Mouse (Mus musculus): ENCODE data around the gene Selenoh. TPM values are rescaled to one million over a fixed set of nuclear protein-coding genes. Genes with fewer than 3 reads are reported as not detected.

Selenoh gene
- polyA plus RNA-seq (2015; fragmentation: Nextera tagmentation; extraction: Ambion mirVana) = 166 and 196 TPM in 2 replicates

GRCm38 (mm10) chr2:84670569-84670933, at the start of gene Selenoh:
TSS of gene Selenoh (minus strand) at chr2:84670770.
- peak within 1 kb of the TSS; percentile 93 for H3K9ac ChIP-seq
- no peaks in the 10 kb centered on the region for H3K27me3 ChIP-seq
- H3K27ac ChIP-seq (replicated peaks) = peak within 1 kb of the TSS; percentile 94
- peak within 1 kb of the TSS; percentile 92 for H3K4me3 ChIP-seq
- WGBS = under 1% methylated on average over 20 of the region's 20 CpGs
- H3K4me2 ChIP-seq = peak within 1 kb of the TSS; percentile 83
- H3K4me1 ChIP-seq (replicated peaks) = peaks cover 17% of the 10 kb centered on the region
- no peaks in the 10 kb centered on the region for H3K9me3 ChIP-seq
- peak; percentile 98 for ATAC-seq (ENCODE audit: low read depth)
- H3K36me3 ChIP-seq = peaks cover 36% of the 10 kb centered on the region

GRCm38 (mm10) chr2:84717357-84717756, 46.8 kb upstream of the Selenoh start:
- Histone ChIP-seq H3K27ac (replicated peaks) (no peak overlapping the region), H3K9me3 (no peaks in the 10 kb centered on the region), H3K4me3 (no peak overlapping the region), H3K27me3 (no peaks in the 10 kb centered on the region), H3K4me1 (replicated peaks) (peaks cover 28% of the 10 kb centered on the region), H3K9ac (no peak overlapping the region), H3K36me3 (peaks cover 8% of the 10 kb centered on the region; the same call in 1 of the 2 replicates), H3K4me2 (no peak overlapping the region)
- ATAC-seq (ENCODE audit: low read depth) = no peak
- 96% methylated on average over 4 of the region's 4 CpGs for WGBS

- Histone ChIP-seq H3K9me3 (no peaks in the 10 kb centered on the region), H3K4me2 (peak overlapping the region; percentile 63), H3K27ac (replicated peaks) (peak overlapping the region; percentile 96), H3K4me1 (replicated peaks) (peaks cover 32% of the 10 kb centered on the region), H3K27me3 (no peaks in the 10 kb centered on the region), H3K9ac (peak overlapping the region; percentile 80), H3K4me3 (peak overlapping the region; percentile 93), H3K36me3 (0 out of 2 replicates have a peak, but pooled peaks cover 8% of the 10 kb centered on the region)
- no peak for ATAC-seq (ENCODE audit: low read depth)
- 38% methylated on average over 9 of the region's 9 CpGs for WGBS
Observed at GRCm38 (mm10) chr2:84716423-84717355, 46.1 kb upstream of the Selenoh start.

- peak overlapping the region; percentile 93 for H3K4me3 ChIP-seq
- peak overlapping the region; percentile 63 for H3K4me2 ChIP-seq
- WGBS = under 1% methylated on average over 33 of the region's 33 CpGs
- no peaks in the 10 kb centered on the region for H3K27me3 ChIP-seq
- H3K4me1 ChIP-seq (replicated peaks) = peaks cover 32% of the 10 kb centered on the region
- H3K9me3 ChIP-seq = no peaks in the 10 kb centered on the region
- peak; percentile 97 for ATAC-seq (ENCODE audit: low read depth)
- H3K27ac ChIP-seq (replicated peaks) = peak overlapping the region; percentile 96
- peak overlapping the region; percentile 80 for H3K9ac ChIP-seq
- peaks cover 3% of the 10 kb centered on the region for H3K36me3 ChIP-seq
Observed at GRCm38 (mm10) chr2:84715562-84716361, 45.2 kb upstream of the Selenoh start.

- peak; percentile 98 for ATAC-seq (ENCODE audit: low read depth)
- H3K27me3 ChIP-seq = no peaks in the 10 kb centered on the region
- peak within 1 kb of the TSS; percentile 98 for H3K9ac ChIP-seq
- H3K4me1 ChIP-seq (replicated peaks) = peaks cover 39% of the 10 kb centered on the region
- no peaks in the 10 kb centered on the region for H3K9me3 ChIP-seq
- H3K4me3 ChIP-seq = peak within 1 kb of the TSS; percentile 93
- H3K27ac ChIP-seq (replicated peaks) = peak within 1 kb of the TSS; percentile 96
- WGBS = under 1% methylated on average over 107 of the region's 107 CpGs
- H3K4me2 ChIP-seq = peak within 1 kb of the TSS; percentile 63
- peaks cover 11% of the 10 kb centered on the region for H3K36me3 ChIP-seq
Observed at GRCm38 (mm10) chr2:84714811-84715561, 44.4 kb upstream of the Selenoh start, which contains the start of gene Zdhhc5. TSS of gene Zdhhc5 (minus strand) at chr2:84715180.

GRCm38 (mm10) chr2:84714422-84714810, 43.8 kb upstream of the Selenoh start:
- H3K9me3 ChIP-seq = no peaks in the 10 kb centered on the region
- H3K4me1 ChIP-seq (replicated peaks) = peaks cover 43% of the 10 kb centered on the region
- peak overlapping the region; percentile 96 for H3K27ac ChIP-seq (replicated peaks)
- peak overlapping the region; percentile 98 for H3K9ac ChIP-seq
- peaks cover 16% of the 10 kb centered on the region for H3K36me3 ChIP-seq
- H3K4me3 ChIP-seq = peak overlapping the region; percentile 93
- no peaks in the 10 kb centered on the region for H3K27me3 ChIP-seq
- H3K4me2 ChIP-seq = peak overlapping the region; percentile 63
- WGBS = under 1% methylated on average over 25 of the region's 26 CpGs
- ATAC-seq (ENCODE audit: low read depth) = peak; percentile 34

GRCm38 (mm10) chr2:84711898-84712297, 41.3 kb upstream of the Selenoh start:
- no peaks in the 10 kb centered on the region for H3K9me3 ChIP-seq
- H3K36me3 ChIP-seq = peaks cover 21% of the 10 kb centered on the region
- H3K9ac ChIP-seq = no peak overlapping the region
- no peak for ATAC-seq (ENCODE audit: low read depth)
- no peak overlapping the region for H3K4me2 ChIP-seq
- no peak overlapping the region for H3K4me3 ChIP-seq
- H3K4me1 ChIP-seq (replicated peaks) = peaks cover 67% of the 10 kb centered on the region
- H3K27ac ChIP-seq (replicated peaks) = no peak overlapping the region
- no peaks in the 10 kb centered on the region for H3K27me3 ChIP-seq
- 95% methylated on average over 2 of the region's 2 CpGs for WGBS

- no peak overlapping the region for H3K4me3 ChIP-seq
- H3K9me3 ChIP-seq = no peaks in the 10 kb centered on the region
- H3K9ac ChIP-seq = no peak overlapping the region
- no peak overlapping the region for H3K4me2 ChIP-seq
- 0 out of 2 replicates have a peak overlapping the region, but pooled peaks have one; percentile 18 for H3K27ac ChIP-seq (replicated peaks)
- 13% methylated on average over 1 of the region's 1 CpGs for WGBS
- no peaks in the 10 kb centered on the region for H3K27me3 ChIP-seq
- no peak for ATAC-seq (ENCODE audit: low read depth)
- H3K36me3 ChIP-seq = peaks cover 50% of the 10 kb centered on the region
- peaks cover 43% of the 10 kb centered on the region for H3K4me1 ChIP-seq (replicated peaks)
Observed at GRCm38 (mm10) chr2:84707523-84707922, 37.0 kb upstream of the Selenoh start.

- 92% methylated on average over 1 of the region's 1 CpGs for WGBS
- ATAC-seq (ENCODE audit: low read depth) = no peak
- H3K9me3 ChIP-seq = no peaks in the 10 kb centered on the region
- peaks cover 33% of the 10 kb centered on the region for H3K4me1 ChIP-seq (replicated peaks)
- H3K4me2 ChIP-seq = no peak overlapping the region
- H3K27me3 ChIP-seq = no peaks in the 10 kb centered on the region
- no peak overlapping the region for H3K9ac ChIP-seq
- no peak overlapping the region for H3K27ac ChIP-seq (replicated peaks)
- H3K4me3 ChIP-seq = no peak overlapping the region
- peaks cover 51% of the 10 kb centered on the region for H3K36me3 ChIP-seq
Observed at GRCm38 (mm10) chr2:84705295-84705694, 34.7 kb upstream of the Selenoh start.

GRCm38 (mm10) chr2:84704329-84704728, 33.8 kb upstream of the Selenoh start:
- Histone ChIP-seq H3K27me3 (no peaks in the 10 kb centered on the region), H3K9ac (no peak overlapping the region), H3K9me3 (no peaks in the 10 kb centered on the region), H3K36me3 (peaks cover 50% of the 10 kb centered on the region), H3K4me2 (no peak overlapping the region), H3K4me3 (no peak overlapping the region), H3K4me1 (replicated peaks) (peaks cover 25% of the 10 kb centered on the region), H3K27ac (replicated peaks) (no peak overlapping the region)
- no peak for ATAC-seq (ENCODE audit: low read depth)
- WGBS = 96% methylated on average over 5 of the region's 5 CpGs

GRCm38 (mm10) chr2:84703497-84703896, 32.9 kb upstream of the Selenoh start:
- H3K9me3 ChIP-seq = no peaks in the 10 kb centered on the region
- H3K4me3 ChIP-seq = no peak overlapping the region
- no peak for ATAC-seq (ENCODE audit: low read depth)
- H3K27ac ChIP-seq (replicated peaks) = no peak overlapping the region
- 90% methylated on average over 1 of the region's 1 CpGs for WGBS
- H3K27me3 ChIP-seq = no peaks in the 10 kb centered on the region
- H3K9ac ChIP-seq = no peak overlapping the region
- peaks cover 56% of the 10 kb centered on the region for H3K36me3 ChIP-seq
- H3K4me2 ChIP-seq = no peak overlapping the region
- peaks cover 17% of the 10 kb centered on the region for H3K4me1 ChIP-seq (replicated peaks)
